Mouse (Mus musculus) bone marrow macrophage, adult 2 months (primary cell): Measurements from ENCODE around the gene Yif1a. TPM values are rescaled to one million over a fixed set of nuclear protein-coding genes. Genes with fewer than 3 reads are reported as not detected.

Experiments
- H3K27ac ChIP-seq: 2 replicates; pipeline ENCODE4 v1.5.1; 2012; ENCODE audit warnings: low read depth, low read length; ENCODE audit not compliant: insufficient read depth
- H3K4me1 ChIP-seq: 2 replicates; pipeline ENCODE4 v1.6.1; 2012; ENCODE audit warnings: low read length; ENCODE audit not compliant: control insufficient read depth, insufficient read depth
- H3K4me3 ChIP-seq: 2 replicates; pipeline ENCODE4 v1.5.1; 2012; ENCODE audit warnings: mild to moderate bottlenecking, low read length, moderate library complexity; ENCODE audit not compliant: insufficient read depth
- CTCF ChIP-seq: IDR thresholded peaks from 2 replicates; pipeline ENCODE4 v1.5.1; 2012; ENCODE audit warnings: low read depth, mild to moderate bottlenecking, low read length, moderate library complexity
- POLR2A ChIP-seq: IDR thresholded peaks from 2 replicates; pipeline ENCODE4 v1.6.1; 2012; ENCODE audit warnings: mild to moderate bottlenecking, low read depth, low read length, borderline replicate concordance
- polyA plus RNA-seq: library from polyadenylated mRNA; stranded (reverse); fragments of >200 nt; gene quantifications from 2 replicates; pipeline ENCODE4 v1.2.4, GENCODE M21; 2012; ENCODE audit not compliant: missing spikeins, insufficient read depth, insufficient read length

Gene Yif1a
- polyA plus RNA-seq, 1 experiment = 34.1 TPM

DNA sequence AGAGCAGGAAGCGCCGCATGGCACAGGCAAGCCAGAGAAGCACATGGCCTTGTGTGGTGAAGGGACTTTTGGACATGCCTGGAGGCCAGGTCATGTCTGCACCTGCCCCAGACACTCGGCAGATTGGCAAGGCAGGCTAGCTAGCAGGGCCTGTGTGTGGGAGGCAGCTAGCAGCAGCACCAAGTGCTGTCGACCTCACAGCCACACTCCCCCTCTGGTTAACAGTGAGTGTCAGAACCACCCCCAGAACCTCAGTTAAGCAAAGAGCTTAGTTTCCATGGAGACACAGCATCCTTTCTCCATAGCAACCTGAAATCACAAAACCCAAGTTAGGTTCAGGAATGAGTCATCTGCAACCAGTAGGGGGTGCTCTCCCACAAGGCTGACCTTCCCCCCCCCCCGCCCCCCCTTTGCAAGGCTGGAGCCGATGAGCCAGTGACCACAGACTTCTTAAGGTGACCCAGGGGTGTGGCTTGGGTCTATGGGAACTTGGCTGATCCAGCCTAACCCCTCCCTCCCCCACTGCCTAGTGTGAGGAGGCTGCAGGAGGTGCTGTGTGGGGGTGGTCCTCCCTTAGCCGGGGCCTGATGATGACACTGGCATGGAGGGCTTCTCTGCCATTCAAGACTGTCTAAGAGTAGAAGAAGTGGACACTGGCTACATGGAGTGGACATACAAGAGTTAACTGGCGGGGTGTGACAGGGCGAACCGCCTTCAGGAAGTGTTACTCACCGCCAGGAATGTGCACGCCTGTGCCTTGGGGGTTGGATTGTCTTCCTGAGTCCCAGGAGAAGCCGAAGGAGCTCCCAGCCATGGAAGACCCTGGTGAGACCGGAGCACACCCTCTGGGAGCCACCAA is 38.1 kb upstream of the Yif1a start, which contains the start of gene Rin1:
TSS of gene Rin1 (plus strand) at position 435 of the 859 bp plus-strand sequence.
- Histone ChIP-seq H3K4me1 (peaks cover 21% of the 10 kb centered on the region), H3K4me3 (peak within 1 kb of the TSS; percentile 44), H3K27ac (peak within 1 kb of the TSS; percentile 62)
- TF ChIP-seq POLR2A (no peak), CTCF (peak; percentile 22; the same call in 1 of the 2 replicates)

DNA sequence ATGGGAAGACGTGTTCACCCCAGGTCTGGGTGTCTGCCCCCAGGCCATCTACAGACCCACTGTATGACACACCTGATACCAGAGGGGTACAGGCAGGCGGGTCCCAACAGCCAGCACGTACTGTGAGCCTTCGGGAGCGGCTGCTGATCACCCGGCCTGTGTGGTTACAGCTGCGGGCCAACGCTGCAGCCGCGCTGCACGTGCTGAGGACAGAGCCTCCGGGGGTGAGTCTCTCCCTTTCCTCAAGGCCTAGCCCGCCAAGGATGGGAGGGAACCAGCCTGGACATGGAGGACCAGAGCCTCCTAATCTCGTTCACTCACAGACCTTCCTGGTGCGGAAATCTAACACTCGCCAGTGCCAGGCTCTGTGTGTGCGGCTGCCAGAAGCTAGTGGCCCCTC is 37.3 kb upstream of the Yif1a start:
- TF ChIP-seq CTCF (no peak), POLR2A (no peak)
- Histone ChIP-seq H3K4me1 (peaks cover 21% of the 10 kb centered on the region), H3K27ac (no peak overlapping the region), H3K4me3 (peak overlapping the region; percentile 44)

DNA sequence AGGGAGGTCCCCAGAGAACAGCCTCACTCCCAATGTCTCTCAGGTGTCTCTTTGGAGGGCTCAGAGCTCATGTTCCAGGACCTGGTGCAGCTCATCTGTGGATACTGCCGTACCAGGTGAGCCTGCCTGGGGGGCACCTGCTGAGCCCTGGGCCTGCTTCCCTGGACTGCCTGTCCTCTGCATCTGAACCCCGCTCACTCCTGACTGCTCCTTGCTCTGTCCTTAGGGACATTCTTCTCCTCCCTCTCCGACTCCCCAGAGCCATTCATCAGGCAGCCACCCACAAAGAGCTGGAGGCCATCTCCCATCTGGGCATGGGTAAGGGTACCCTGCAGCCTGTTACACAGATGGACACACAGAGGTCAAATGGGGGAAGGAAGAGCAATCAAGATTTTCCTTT is 36.8 kb upstream of the Yif1a start:
- Histone ChIP-seq H3K4me3 (no peak overlapping the region), H3K27ac (no peak overlapping the region), H3K4me1 (peaks cover 21% of the 10 kb centered on the region)
- TF ChIP-seq CTCF (no peak), POLR2A (no peak)

DNA sequence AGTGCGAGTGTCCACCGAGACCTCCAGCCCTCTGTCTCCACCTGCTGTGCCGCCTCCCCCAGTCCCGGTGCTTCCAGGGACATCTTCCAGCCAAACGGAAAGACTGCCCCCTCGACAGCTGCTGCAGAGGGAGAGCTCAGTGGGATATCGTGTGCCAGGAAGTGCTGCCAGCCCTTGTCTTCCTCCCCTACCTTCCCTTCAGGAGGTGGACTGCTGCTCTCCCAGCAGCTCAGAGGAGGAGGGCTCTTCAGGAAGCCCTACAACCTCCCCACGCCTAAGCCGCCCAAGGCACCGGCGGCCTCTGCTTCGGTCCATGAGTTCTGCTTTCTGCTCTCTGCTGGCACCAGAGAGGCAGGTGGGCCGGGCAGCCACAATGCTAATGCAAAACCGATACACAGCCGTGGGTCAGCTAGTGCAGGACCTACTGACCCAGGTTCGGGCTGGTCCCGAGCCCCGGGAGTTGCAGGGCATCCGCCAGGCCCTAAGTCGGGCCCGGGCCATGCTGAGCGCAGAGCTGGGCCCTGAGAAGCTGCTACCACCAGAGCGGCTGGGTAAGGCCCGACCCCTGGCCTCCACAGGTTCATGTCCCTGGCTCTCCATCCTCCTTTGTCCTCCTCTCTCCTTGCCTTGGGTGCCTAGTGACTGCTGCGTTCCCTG is 36.0 kb upstream of the Yif1a start:
- peaks cover 21% of the 10 kb centered on the region for H3K4me1 ChIP-seq
- no peak overlapping the region for H3K27ac ChIP-seq
- TF ChIP-seq CTCF = no peak
- no peak for TF ChIP-seq POLR2A
- H3K4me3 ChIP-seq = no peak overlapping the region

DNA sequence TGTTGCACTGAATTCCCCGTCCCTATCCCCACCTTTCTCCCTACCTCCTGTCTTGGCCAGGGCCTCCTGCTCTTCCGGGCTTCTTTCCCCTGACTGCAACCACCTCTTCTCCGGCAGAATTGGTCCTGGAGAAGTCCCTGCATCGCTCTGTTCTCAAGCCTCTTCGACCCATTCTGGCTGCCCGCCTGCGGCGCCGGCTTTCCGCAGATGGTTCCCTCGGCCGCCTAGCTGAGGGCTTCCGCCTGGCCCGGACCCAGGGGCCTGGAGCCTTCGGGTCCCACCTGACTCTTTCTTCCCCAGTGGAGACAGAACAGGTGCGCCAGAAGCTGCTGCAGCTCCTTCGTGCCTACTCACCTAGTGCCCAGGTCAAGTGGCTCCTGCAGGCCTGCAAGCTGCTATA is 35.5 kb upstream of the Yif1a start:
- Histone ChIP-seq H3K27ac (no peak overlapping the region), H3K4me1 (peaks cover 21% of the 10 kb centered on the region), H3K4me3 (no peak overlapping the region)
- TF ChIP-seq CTCF (no peak), POLR2A (no peak)

DNA sequence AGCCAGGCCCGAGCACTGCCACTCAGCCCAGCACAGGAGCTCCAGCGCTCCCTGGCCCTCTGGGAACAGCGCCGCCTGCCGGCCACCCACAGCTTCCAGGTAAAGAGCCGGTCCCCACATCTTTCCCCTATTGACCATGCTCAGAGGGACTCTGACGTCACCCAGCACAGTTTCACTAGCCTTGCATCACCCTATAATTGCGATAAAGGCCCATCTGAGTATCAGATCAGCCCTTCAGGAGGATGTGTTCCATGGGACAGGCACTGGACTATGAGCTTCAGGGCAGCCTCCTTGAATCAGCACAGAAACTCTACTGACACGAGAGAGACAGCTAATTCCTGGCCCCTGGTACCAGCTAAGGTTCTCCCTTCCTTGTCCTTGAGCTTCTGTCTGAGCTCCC is 34.4 kb upstream of the Yif1a start:
- Histone ChIP-seq H3K4me1 (peaks cover 19% of the 10 kb centered on the region), H3K4me3 (no peak overlapping the region), H3K27ac (no peak overlapping the region)
- TF ChIP-seq CTCF (peak; percentile 53), POLR2A (no peak)

DNA sequence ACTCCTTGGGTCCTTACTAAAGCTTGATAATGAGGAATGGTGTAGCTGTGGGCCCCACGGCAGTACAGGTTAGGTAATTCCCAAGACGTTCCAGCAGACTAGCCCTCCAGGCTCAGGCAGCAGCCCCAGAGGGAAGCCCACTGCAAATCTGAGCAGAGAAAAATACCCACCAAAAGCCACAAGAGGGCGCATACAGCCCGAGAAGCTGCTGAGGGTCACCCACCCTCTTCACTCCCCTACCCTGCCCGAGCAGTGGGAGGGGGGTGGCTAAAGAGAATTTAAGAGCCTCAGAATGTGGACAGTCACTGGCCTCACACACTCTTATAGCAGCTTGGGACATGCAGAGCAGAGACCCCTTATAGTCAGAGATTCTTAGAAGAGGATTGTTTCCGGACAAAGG is 32.1 kb upstream of the Yif1a start:
- Histone ChIP-seq H3K27ac (no peak overlapping the region), H3K4me3 (no peak overlapping the region), H3K4me1 (no peaks in the 10 kb centered on the region)
- TF ChIP-seq CTCF (peak; percentile 83), POLR2A (no peak)

DNA sequence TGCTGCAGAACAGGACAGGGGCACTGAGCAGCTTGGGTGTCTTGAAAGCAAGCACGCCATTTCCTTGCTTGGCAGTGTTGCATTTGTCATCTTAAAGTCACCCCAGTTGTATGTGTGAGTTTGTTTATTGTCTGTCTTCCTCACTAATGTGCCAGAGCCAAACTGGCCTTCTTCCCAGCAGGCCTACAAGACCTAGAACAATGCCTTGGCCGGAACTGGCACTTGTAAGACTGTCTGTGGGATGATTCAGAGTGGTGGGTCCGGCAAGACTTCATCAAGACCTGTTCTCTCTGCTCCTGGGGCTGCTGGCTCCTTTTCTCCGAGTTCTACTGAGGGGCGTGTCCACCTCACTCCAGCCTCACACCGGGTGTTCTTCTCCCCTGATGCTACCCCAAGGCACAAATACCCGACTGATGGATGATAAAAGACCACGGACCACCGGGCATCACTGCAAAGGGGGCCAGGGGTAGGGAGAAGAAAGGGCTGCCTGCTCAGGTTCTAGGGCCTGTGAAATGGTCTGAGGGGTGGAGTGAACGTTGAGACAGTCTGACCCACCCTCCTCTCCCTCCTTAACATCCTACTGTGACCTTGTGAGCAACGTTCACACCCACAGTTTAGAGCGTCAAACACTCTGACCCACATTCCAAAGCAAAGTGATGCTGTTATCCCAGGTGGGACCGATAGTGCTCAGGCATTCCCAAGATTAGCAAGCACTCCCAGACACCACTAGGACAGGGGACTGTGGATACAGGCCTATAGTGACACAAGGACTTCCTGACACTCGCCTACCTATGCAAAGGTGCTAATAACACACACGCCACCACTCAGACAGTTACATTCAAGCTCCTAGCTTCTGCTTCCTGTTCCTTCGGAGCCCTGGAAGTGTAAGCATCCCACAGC is 30.2 kb upstream of the Yif1a start:
- TF ChIP-seq POLR2A (no peak), CTCF (no peak)
- Histone ChIP-seq H3K4me1 (no peaks in the 10 kb centered on the region), H3K27ac (no peak overlapping the region), H3K4me3 (no peak overlapping the region)
